Mouse (Mus musculus) intestine, postnatal 0 days (tissue): ENCODE results near the gene Nkain2. TPM values are rescaled to one million over a fixed set of nuclear protein-coding genes. Genes with fewer than 3 reads are reported as not detected.

Experiments
- ATAC-seq: fragments of 200-750 bp; cut with Nextera tagmentation; 2 replicates; pipeline ENCODE4 v1.8.0; 2017; ENCODE audit warnings: mild to moderate bottlenecking, moderate TSS enrichment, moderate library complexity
- H3K27ac ChIP-seq: fragments of 300-500 bp; sonication (generic); 2 replicates; pipeline ENCODE4 v1.5.1; 2014; ENCODE audit warnings: mild to moderate bottlenecking, low read depth, low read length, moderate library complexity
- H3K27me3 ChIP-seq: fragments of 300-500 bp; sonication (generic); replicated peaks from 2 replicates; pipeline ENCODE4 v1.6.1; 2014; ENCODE audit warnings: low read length, mixed read lengths; ENCODE audit not compliant: control insufficient read depth, insufficient read depth
- H3K36me3 ChIP-seq: fragments of 300-500 bp; sonication (generic); 2 replicates; pipeline ENCODE4 v1.6.1; 2014; ENCODE audit warnings: mild to moderate bottlenecking, moderate library complexity; ENCODE audit not compliant: control insufficient read depth, insufficient read depth
- H3K4me1 ChIP-seq: fragments of 300-500 bp; sonication (generic); replicated peaks from 2 replicates; pipeline ENCODE4 v1.6.1; 2014; ENCODE audit warnings: antibody characterized with exemption, low read length, mixed read lengths; ENCODE audit not compliant: control insufficient read depth, insufficient read depth
- H3K4me2 ChIP-seq: fragments of 300-500 bp; sonication (generic); replicated peaks from 2 replicates; pipeline ENCODE4 v1.6.1; 2014; ENCODE audit warnings: low read depth, mild to moderate bottlenecking, moderate library complexity
- H3K4me3 ChIP-seq: fragments of 300-500 bp; sonication (generic); 2 replicates; pipeline ENCODE4 v1.5.1; 2014; ENCODE audit warnings: low read depth, low read length
- H3K9ac ChIP-seq: fragments of 300-500 bp; sonication (generic); 2 replicates; pipeline ENCODE4 v1.6.1; 2014; ENCODE audit warnings: mild to moderate bottlenecking, low read depth, low read length
- H3K9me3 ChIP-seq: fragments of 300-500 bp; sonication (generic); 2 replicates; pipeline ENCODE4 v1.6.1; 2016; ENCODE audit warnings: mixed run types; ENCODE audit not compliant: control insufficient read depth
- CTCF ChIP-seq: sonication (generic); IDR thresholded peaks from 2 replicates; pipeline ENCODE4 v1.5.1; 2016; ENCODE audit warnings: low read depth, mild to moderate bottlenecking, control low read depth, antibody characterized with exemption, moderate library complexity
- WGBS: fragments of 180-500 bp; shearing (Covaris S2); extraction: QIAGEN DNeasy Blood & Tissue Kit; methylation state at CpG from one replicate; pipeline ENCODE4 v1.1.7; 2014; 5-methylcytosine and 5-hydroxymethylcytosine counted together
- polyA plus RNA-seq: library from polyadenylated mRNA; unstranded; fragments of >200 nt; fragmentation: Nextera tagmentation; extraction: Ambion mirVana; gene quantifications from 2 replicates; pipeline ENCODE4 v1.2.1, GENCODE M21; 2015

Nkain2 gene
- polyA plus RNA-seq, 1 experiment from 2014 or later: 1.0 TPM

- Histone ChIP-seq H3K4me1 (no peaks in the 10 kb centered on the region), H3K9ac (no peak overlapping the region), H3K9me3 (no peaks in the 10 kb centered on the region), H3K4me2 (no peak overlapping the region), H3K36me3 (no peaks in the 10 kb centered on the region), H3K4me3 (no peak overlapping the region), H3K27me3 (no peaks in the 10 kb centered on the region), H3K27ac (no peak overlapping the region)
- 62% methylated on average over 4 of the region's 4 CpGs for WGBS
- no peak for TF ChIP-seq CTCF
- ATAC-seq: no peak
These were observed 1016.9 kb downstream of the Nkain2 start for GRCm38 (mm10) chr10:31873323-31873895.

- no peaks in the 10 kb centered on the region for H3K27me3 ChIP-seq
- H3K9me3 ChIP-seq: no peaks in the 10 kb centered on the region
- no peak for ATAC-seq
- H3K4me2 ChIP-seq: no peak overlapping the region
- H3K9ac ChIP-seq: no peak overlapping the region
- TF ChIP-seq CTCF: no peak
- H3K4me1 ChIP-seq: no peaks in the 10 kb centered on the region
- no peak overlapping the region for H3K4me3 ChIP-seq
- H3K36me3 ChIP-seq: no peaks in the 10 kb centered on the region
- H3K27ac ChIP-seq: no peak overlapping the region
- WGBS: 83% methylated on average over 1 of the region's 1 CpGs
These were observed 1022.0 kb downstream of the Nkain2 start for GRCm38 (mm10) chr10:31868275-31868674.

DNA sequence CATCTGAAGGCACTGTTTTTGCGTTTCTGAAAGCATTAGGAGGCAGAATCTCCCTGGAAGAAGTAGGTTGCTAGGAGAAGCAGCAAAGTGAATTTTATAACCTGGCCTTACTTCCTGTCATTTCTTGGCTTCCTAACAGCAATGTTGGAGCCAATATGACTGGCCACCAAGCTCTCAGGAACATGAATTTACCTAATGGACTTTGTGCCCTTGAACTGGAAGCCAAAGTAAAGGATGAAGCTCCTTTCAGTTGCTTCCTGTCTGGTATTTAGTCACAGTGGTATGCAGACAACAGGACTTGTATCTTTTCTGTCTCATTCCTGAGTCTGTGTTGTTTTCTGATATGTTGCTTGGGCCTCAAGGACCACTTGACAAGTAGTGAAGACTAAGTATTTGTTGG lies 1063.2 kb downstream of the Nkain2 start:
- no peak for TF ChIP-seq CTCF
- no peaks in the 10 kb centered on the region for H3K9me3 ChIP-seq
- no peak overlapping the region for H3K27ac ChIP-seq
- H3K4me1 ChIP-seq: no peaks in the 10 kb centered on the region
- no peaks in the 10 kb centered on the region for H3K27me3 ChIP-seq
- no peak overlapping the region for H3K4me2 ChIP-seq
- 83% methylated on average over 1 of the region's 1 CpGs for WGBS
- H3K4me3 ChIP-seq: no peak overlapping the region
- H3K36me3 ChIP-seq: no peaks in the 10 kb centered on the region
- H3K9ac ChIP-seq: no peak overlapping the region
- ATAC-seq: no peak

GRCm38 (mm10) chr10:31812543-31812942 lies 1077.7 kb downstream of the Nkain2 start:
- no peaks in the 10 kb centered on the region for H3K36me3 ChIP-seq
- no peak overlapping the region for H3K4me2 ChIP-seq
- TF ChIP-seq CTCF: no peak
- no peak for ATAC-seq
- no peaks in the 10 kb centered on the region for H3K9me3 ChIP-seq
- H3K27me3 ChIP-seq: no peaks in the 10 kb centered on the region
- no peak overlapping the region for H3K9ac ChIP-seq
- WGBS: 74% methylated on average over 3 of the region's 3 CpGs
- H3K4me3 ChIP-seq: no peak overlapping the region
- no peaks in the 10 kb centered on the region for H3K4me1 ChIP-seq
- no peak overlapping the region for H3K27ac ChIP-seq

GRCm38 (mm10) chr10:31742443-31743057 lies 1147.7 kb downstream of the Nkain2 start:
- ATAC-seq: no peak
- TF ChIP-seq CTCF: peak; percentile 96
- no peaks in the 10 kb centered on the region for H3K36me3 ChIP-seq
- no peaks in the 10 kb centered on the region for H3K4me1 ChIP-seq
- H3K9ac ChIP-seq: no peak overlapping the region
- H3K9me3 ChIP-seq: no peaks in the 10 kb centered on the region
- no peak overlapping the region for H3K4me3 ChIP-seq
- H3K4me2 ChIP-seq: no peak overlapping the region
- no peaks in the 10 kb centered on the region for H3K27me3 ChIP-seq
- 21% methylated on average over 5 of the region's 5 CpGs for WGBS
- H3K27ac ChIP-seq: no peak overlapping the region

DNA sequence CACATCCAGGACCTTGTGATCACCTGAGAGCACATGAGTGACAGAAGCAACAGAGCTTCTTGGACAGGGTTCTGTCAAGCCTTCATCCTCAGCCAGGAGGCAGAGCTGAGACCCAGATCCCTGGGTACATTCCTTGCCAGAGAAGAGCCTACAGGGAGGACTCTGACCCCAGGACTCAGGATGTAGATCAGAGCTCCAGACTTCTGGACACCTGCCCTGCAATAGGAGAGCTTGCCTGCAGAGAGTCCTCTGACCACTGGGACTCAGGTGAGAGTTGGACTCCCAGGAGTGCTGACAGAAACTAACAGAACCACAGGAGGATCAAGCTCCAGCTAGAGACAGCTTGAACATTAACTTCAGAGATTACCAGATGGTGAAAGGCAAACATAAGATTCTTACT lies 1162.2 kb downstream of the Nkain2 start:
- TF ChIP-seq CTCF: no peak
- H3K27me3 ChIP-seq: no peaks in the 10 kb centered on the region
- no peak for ATAC-seq

More for the DNA sequence above, 1162.2 kb downstream of the Nkain2 start:
- Histone ChIP-seq H3K27ac (no peak overlapping the region), H3K4me1 (no peaks in the 10 kb centered on the region), H3K9ac (no peak overlapping the region), H3K4me3 (no peak overlapping the region), H3K36me3 (no peaks in the 10 kb centered on the region), H3K9me3 (no peaks in the 10 kb centered on the region), H3K4me2 (no peak overlapping the region)
